Mouse (Mus musculus): ENCODE data around the gene Brwd1.
"Not testable (repeated sequence)": the region's sequence is repeated elsewhere in the genome, so short reads cannot be mapped to it uniquely, and the experiment has no call there.

Brwd1 gene

DNA sequence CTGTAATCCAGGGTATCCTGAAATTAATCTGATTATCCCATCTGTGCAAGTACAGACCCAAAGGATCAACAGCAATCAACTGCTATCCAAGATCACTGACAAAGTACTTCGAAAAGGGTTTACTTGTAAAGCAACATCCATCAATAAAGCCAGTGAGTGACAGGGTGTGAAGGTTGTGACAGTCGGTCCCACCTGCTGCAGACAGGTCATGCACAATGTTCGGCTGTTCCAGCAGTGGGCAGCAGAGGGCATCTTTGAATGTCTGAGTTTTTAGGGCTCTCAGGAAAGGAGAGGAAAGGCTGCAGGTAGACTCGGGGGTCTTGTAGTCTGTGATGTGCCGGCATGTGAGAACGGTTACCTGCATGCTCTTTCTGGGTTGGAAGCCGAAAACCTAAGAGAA lies 98.7 kb downstream of the Brwd1 start:
- in situ Hi-C loops (cut with MboI) = no loop called here

DNA sequence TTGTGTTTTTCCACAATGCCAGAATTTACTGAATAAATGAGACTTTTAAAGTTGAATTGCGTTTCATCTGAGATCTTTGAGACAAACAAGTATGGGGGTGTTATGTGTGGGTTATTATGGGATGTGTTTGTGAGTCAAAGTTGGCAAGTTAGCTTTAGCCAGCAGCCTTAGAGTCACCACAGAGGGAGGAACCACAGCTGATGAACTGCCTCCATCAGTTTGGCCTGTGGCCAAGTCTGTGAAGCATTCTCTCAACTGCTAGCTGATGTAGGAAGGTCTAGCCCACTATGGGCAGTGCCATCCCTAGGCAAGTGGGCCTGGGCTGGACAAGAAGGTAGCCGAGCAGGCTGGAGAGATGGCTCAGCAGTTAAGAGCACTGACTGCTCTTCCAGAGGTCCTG lies 111.5 kb downstream of the Brwd1 start:
- in situ Hi-C loops (cut with MboI) = no loop called here

DNA sequence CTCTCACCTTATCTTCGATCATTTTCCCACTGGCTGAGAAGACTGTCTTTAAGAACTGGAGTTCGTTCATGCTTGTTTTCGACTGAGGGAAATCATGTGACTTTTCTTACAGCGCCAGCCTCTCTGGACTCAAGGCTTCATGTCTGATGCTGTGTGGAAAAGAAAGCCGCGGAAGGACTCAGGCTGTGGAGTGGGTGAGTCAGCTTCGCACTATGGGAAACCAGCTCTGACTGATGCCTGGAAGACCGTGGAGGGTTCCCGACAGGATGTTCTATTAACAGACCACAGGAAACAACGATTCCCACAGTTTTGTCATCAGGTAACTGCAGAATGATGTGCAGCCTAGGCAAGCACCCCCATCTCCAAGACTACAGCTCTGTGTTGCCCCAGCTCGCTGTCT lies 114.9 kb downstream of the Brwd1 start:
- in situ Hi-C loops (cut with MboI) = no loop called here

DNA sequence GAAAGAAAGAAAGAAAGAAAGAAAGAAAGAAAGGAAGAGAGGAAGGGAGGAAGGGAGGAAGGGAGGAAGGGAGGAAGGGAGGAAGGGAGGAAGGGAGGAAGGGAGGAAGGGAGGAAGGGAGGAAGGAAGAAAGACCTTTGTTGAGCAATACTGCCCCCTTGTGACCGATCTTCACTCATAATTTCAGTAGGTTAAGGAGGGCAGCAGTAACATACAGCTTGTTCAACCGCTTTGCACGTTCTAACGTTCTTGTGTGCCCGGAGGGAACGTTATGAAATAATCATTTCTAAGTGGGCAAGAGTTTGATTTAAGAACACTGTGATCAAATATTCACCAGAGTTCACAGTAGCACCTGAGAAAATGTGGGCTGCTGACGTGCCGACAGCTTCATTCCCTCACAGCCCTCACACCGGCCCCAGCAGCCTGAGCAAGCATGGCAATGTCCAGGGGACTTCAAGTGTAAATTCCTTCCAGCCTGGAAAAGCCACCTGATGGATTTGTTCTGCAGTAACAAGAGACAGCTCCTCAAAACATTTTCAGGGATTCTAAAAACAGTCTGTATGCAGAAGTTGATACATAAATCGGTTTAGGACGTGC lies 117.8 kb downstream of the Brwd1 start:
- in situ Hi-C loops (cut with MboI) = no loop called here

DNA sequence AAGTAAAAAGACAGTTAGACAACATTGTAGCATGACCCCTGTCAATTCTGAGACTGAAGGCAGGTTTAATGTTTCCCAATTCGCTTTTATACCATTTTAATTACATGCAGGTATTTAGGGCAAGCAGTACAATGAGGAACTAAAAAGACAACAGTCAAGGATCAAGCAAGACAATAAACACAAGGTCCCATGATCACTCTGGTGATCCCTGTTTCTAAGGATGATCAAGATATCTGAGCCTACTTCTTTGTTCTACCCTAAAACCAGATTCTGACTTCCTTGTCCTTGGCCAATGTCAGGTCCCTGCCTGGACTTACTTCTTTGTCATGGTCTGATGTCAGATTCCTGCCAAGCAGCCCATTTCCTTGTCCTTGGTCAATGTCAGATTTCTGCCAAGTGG lies 120.8 kb downstream of the Brwd1 start:
- in situ Hi-C loops (cut with MboI) = not testable (repeated sequence)

DNA sequence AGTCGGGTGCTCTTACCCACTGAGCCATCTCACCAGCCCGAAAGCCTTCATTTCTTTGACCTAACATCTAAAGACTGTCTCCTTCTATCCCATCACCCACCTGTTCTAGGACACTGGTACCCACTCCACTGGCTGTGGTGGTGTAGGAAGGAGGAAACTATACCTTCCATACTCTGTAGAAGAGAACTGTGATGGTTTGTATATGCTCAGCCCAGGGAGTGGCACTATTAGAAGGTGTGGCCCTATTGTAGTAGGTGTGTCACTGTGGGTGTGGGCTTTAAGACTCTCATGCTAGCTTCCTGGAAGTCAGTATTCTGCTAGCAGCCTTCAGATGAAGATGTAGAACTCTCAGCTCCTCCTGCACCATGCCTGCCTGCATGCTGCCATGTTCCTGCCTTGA lies 121.6 kb downstream of the Brwd1 start:
- in situ Hi-C loops (cut with MboI) = not testable (repeated sequence)

DNA sequence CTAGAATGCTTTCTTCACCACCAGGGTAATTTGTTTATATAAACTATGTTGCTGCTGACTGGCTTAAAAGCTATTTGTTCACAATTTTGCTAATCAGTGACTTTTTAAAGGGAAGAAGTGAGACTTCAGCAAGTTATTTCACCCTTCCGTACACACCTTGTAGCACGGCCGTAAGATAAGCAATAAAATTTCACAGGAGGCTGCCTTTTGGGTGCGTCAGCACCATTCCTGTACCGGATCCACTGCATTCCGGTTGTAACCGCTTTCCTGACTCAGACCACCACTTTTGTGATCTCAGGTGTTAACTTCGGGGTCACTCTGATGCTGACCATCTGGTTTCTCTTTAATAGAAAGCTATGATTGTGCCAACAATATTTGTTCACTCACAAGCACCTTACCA lies 124.2 kb downstream of the Brwd1 start:
- in situ Hi-C loops (cut with MboI) = no loop called here

DNA sequence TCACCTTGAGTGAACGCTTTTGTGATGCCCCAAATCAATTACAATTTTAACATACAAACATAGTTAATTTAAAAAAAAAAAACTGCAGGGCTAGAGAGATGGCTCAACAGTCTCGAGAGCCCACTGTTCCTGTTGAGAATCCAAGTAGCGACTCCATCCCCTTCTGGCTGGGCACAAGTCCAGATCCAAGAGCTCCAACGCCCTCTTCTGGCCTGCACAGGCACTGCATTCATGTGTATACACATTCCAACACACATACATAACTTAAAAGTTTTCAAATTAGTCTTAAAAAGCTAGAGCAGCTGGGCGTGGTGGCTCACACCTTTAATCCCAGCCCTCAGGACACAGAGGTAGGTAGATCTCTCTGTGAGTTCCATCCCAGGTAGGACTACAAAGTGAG lies 125.7 kb downstream of the Brwd1 start:
- in situ Hi-C loops (cut with MboI) = no loop called here

DNA sequence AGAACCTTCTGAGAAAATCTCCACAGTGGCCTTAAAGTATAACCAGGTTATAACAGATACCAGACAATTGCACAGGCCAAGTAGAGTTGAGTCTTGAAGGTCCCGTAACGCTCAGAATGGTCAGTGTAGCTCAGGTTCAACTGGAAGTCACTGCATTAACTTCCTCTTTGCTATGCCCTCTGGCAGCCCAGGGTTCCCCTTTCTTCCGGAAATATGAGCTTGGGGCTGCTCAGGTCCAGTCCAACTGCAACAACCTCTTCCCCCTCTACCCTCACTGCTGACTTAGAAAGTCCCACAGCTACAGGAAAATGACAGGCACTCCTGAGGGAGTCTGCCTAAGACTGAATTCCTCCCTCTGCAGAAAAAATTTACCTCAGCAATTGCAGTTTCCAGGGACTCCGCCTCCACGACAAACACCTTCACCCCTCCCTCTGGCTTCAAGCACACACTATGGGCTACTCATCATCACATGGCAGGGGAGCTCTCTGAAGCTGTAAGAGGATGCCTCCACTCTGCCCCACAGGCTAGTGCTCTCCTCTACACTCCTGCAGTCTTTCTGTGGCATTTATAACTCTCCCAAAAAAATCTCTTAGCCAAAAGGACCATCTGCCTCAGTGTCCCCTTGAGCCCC lies 126.5 kb downstream of the Brwd1 start:
- in situ Hi-C loops (cut with MboI) = no loop called here

DNA sequence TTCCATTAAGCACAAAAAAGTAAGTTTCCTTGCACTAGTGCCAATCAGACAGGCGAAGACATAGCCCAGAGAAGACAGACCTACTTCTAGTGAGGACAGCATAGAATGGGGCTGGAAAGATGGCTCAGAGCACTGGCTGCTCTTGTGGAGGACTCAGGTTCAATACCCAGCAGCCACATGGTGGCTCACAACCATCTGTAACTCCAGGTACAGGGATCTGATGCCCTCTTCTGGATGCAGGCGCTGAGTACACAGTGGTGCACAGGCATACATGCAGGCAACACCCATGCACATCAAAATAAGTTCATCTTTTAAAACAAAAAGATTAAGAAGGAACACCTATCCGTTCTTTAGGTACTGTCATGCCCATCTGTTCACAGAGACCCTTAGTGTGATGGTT lies 128.0 kb downstream of the Brwd1 start:
- in situ Hi-C loops (cut with MboI) = no loop called here

DNA sequence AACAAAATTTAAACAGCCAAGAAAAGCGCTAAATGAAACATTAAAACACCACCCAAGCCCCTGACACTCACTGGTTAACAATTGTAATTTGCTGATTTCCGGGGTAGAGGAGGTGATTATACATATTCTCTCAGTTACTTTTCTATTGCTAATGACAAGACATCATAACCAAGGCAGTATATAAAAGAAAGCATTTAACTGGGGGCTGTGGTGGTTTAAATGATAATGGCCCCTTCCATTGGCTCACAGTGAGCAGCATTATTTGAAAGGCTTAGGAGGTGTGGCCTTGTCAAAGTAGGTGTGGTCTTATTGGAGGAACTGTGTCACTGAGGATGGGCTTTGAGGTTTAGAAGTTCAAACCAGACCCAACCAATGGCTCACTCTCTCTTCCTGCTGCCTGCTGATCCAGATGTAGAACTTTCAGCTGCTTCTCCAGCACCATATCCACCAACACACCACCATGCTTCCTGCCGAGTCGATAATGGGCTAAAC lies 129.1 kb downstream of the Brwd1 start:
- in situ Hi-C loops (cut with MboI) = no loop called here

DNA sequence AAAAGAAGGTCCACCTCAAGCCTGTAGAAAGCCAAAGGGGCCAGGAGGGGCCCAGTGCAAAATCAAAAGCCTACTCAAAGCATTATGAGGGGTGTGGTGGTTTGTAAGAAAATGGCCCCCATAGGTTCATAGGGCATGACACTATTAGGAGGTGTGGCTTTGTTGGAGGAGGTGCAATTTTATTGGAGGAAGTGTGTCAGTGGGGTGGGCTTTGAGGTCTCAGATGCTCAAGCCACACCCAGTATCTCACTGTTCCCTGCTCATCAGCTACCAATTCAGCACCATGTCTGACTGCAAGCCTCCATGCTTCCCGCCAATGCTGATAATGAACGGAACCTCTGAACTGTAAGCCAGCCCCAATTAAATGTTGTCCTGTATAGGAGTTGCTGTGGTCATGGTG lies 130.9 kb downstream of the Brwd1 start:
- in situ Hi-C loops (cut with MboI) = no loop called here

DNA sequence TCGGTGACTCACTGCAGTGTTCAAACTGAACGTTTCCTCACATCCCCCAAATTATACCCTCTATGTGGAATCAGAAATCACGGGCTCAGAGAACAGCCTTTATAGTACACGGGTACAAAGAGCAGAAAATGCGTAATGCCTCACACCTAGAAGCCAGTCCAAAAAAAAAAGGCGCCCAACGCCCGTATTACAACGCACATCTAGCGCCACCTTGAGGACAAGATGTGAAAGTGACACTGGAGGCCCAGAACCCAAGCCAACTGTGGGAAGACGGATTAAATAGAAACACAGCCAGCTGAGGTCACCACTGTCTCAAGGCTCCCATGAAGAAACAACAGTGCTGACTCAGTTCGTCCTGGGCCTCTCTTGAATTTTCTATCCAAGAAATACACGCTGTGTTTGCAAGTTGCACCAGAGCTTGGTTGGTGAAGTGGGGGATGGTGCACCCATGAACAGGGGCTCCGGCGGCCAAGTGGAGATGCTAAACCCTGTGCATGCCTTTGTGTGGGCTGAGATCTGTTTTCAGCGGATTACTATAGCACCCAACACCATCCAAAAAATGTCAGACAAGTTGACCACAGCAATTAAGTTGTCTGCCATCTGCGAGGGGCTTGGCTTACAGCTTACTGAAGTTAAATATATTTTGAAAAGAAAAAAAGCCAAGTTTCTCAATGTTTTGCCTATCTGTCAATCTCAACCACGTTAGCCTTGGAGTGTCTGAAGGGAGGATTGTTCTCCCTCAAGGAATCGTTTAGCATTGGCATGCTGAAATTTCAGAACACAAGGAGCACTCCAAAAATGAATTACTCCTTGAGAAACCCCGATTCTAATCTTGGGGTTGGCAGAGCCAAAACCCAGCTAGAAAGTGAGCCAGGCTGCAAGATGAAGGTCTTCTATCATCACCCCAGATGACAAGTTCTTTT lies 136.7 kb downstream of the Brwd1 start:
- in situ Hi-C loops (cut with MboI) = loop anchor here (5.0 kb wide), 1 partner anchor 288 kb away; no protein-coding TSS in a partner anchor

DNA sequence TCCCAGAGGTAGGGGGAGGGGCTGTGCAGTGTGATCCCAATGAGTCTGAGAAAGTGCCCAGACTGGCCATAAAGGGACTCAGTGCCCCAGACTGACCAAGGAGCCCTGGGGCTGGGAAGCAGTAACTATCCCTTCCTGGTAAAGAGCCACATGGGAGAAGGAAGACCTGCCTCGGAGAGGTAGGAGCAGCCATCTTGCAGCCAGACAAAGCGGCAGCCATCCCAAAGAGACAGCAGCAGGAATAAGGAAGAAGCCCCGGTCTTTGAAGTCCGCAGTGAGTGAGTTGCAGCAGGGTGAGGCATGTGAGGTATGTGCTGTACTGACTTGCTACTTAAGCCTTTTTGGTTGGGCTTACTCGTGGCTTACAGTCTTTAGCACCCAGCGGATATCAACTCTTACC lies 139.1 kb downstream of the Brwd1 start:
- in situ Hi-C loops (cut with MboI) = no loop called here
